Mouse (Mus musculus) heart, postnatal 0 days (tissue): ENCODE measurements around the gene Ccr7.

ENCODE experiments used
- CTCF ChIP-seq: IDR thresholded peaks from 2 replicates; pipeline ENCODE4 v1.5.1; 2016; ENCODE audit warnings: antibody characterized with exemption, control low read depth, low read depth
- EP300 ChIP-seq: IDR thresholded peaks from 2 replicates; pipeline ENCODE4 v1.6.1; 2016; ENCODE audit warnings: antibody characterized with exemption, low read depth

DNA sequence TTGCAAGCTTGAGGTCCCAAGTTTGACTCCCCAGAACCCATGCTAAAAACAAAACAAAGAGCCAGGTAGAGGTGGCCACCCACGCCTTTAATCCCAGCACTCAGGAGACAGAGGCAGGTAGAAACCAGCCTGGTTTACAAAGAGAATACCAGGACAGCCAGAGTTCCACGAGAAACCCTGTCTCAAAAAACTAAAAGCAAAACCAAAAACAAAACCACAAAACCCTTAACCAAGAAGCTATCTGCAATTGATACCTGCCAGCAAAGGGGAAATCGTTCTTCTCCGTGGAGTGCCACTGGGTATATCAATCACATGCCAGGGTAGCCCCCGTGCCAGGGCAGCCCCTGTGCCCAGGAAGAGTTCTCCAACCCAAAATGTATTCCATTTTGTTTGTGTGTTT lies 54.7 kb downstream of the Ccr7 start:
- no peak for TF ChIP-seq CTCF
- TF ChIP-seq EP300: no peak
